16 mouse cellular contexts compared by ENCODE assay signal in the genomic region with DNA sequence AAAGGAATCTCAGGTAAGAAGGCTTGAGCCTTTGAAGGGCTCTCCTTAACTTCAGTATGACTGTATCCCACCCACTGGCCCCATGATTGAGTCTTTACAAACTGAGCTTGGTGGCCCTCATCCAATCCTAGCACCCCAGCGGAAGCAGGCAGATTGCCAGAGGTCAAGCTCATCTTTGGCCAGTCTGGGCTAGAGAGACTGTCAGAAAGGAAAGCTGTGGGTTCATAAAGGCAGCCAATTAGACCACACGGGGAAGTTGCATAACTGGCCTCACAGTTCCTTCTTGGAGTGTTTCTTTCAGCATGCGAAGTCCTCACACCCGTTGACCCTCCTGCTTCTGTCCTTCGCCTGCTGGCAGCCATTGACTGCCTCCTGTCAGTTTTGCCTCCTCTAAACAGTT. TPM values are rescaled to one million over a fixed set of nuclear protein-coding genes. Genes with fewer than 3 reads are reported as not detected.
DNase-seq lines count a peak whose midpoint lies in the region; ATAC-seq and TF ChIP-seq lines count a peak whose summit lies in the region.
"Had no signal": no experiment of that assay in that cellular context is flagged by ENCODE, and none has a peak within 500 bp of the region (broad histone marks: within the 10 kb centered on the region; RNA-seq: fewer than 3 reads in every experiment).

No protein-coding gene starts in this region.

- H3K36me3 ChIP-seq in kidney, embryonic 14.5 days (ENCODE audit: control insufficient read depth, insufficient read depth, low read length) = peaks cover 29% of the 10 kb centered on the region
- H3K36me3 ChIP-seq in lung, embryonic 14.5 days (ENCODE audit: insufficient read depth) = peaks cover 38% of the 10 kb centered on the region

- H3K9me3 ChIP-seq in kidney, embryonic 14.5 days (ENCODE audit: control insufficient read depth, low read length) = no peaks in the 10 kb centered on the region
- no peaks in the 10 kb centered on the region for H3K9me3 ChIP-seq in lung, embryonic 14.5 days (ENCODE audit: low read depth, low read length)
- H3K9me3 ChIP-seq: embryonic facial prominence, embryonic 10.5 days; hindbrain, embryonic 10.5 days; limb, embryonic 12.5 days; megakaryocyte, embryonic 14.5 days had no signal

- H3K27me3 ChIP-seq in kidney, embryonic 14.5 days (ENCODE audit: control insufficient read depth, insufficient read depth, low read length) = no peaks in the 10 kb centered on the region
- no peaks in the 10 kb centered on the region for H3K27me3 ChIP-seq in lung, embryonic 14.5 days (ENCODE audit: insufficient read depth, low read length)
- H3K27me3 ChIP-seq: limb, embryonic 12.5 days; megakaryocyte, embryonic 14.5 days had no signal

- no peak overlapping the region for H3K4me3 ChIP-seq in kidney, embryonic 14.5 days (ENCODE audit: low read length)
- H3K4me3 ChIP-seq in lung, embryonic 14.5 days (ENCODE audit: low read depth, low read length) = no peak overlapping the region
- H3K4me3 ChIP-seq: embryonic facial prominence, embryonic 10.5 days; heart, adult 2 months; hindbrain, embryonic 10.5 days; limb, embryonic 12.5 days; megakaryocyte, embryonic 14.5 days; myocyte had no signal

- WGBS in kidney, embryonic 14.5 days = 92% methylated on average over 5 of the region's 5 CpGs
- 68% methylated on average over 5 of the region's 5 CpGs for WGBS in lung, embryonic 14.5 days

- no peak for ATAC-seq in kidney, embryonic 14.5 days (ENCODE audit: low FRiP score, low TSS enrichment)
- ATAC-seq in hematopoietic stem cell, adult 5-6 weeks (replicated peaks in 1 of 2; ENCODE audit: insufficient read depth in 1 of 2, low FRiP score in 2 of 2, low TSS enrichment in 1 of 2, low read depth in 1 of 2, poor library complexity in 2 of 2, severe bottlenecking in 2 of 2) = peak; percentile 14 to 29; a peak in 1 of 4 replicates
- peak; percentile 33; the same call in 1 of the 2 replicates for ATAC-seq in lung, embryonic 14.5 days (ENCODE audit: insufficient read depth)
- ATAC-seq: intestine, embryonic 16.5 days had no signal

- no peak overlapping the region for H3K9ac ChIP-seq in kidney, embryonic 14.5 days (ENCODE audit: low read depth, low read length)
- no peak overlapping the region for H3K9ac ChIP-seq in lung, embryonic 14.5 days
- H3K9ac ChIP-seq: limb, embryonic 12.5 days had no signal

- no peak for TF ChIP-seq CTCF in lung, embryonic 14.5 days (IDR thresholded peaks at IDR 0.05; ENCODE audit: low read depth)

- no peak overlapping the region for H3K4me2 ChIP-seq in kidney, embryonic 14.5 days (replicated peaks; ENCODE audit: low read depth, low read length)
- no peak overlapping the region for H3K4me2 ChIP-seq in lung, embryonic 14.5 days
- H3K4me2 ChIP-seq: limb, embryonic 12.5 days had no signal

- peak; percentile 25 for DNase-seq in kidney, adult 9 months
- DNase-seq in lung, embryonic 14.5 days = peak; percentile 85
- DNase-seq in monocyte, adult 2 months (ENCODE audit: low read depth in 1 of 2, low spot score in 2 of 2) = peak; percentile 2 to 9
- no peak for DNase-seq in thymus, postnatal 25 days
- no peak for DNase-seq in right cerebral cortex, postnatal 4 days
- DNase-seq: cerebellum, adult 2 months; layer of hippocampus, postnatal 36 days had no signal

- H3K27ac ChIP-seq in kidney, embryonic 14.5 days (ENCODE audit: low read depth, low read length) = no peak overlapping the region
- no peak overlapping the region for H3K27ac ChIP-seq in lung, embryonic 14.5 days (ENCODE audit: low read depth)
- H3K27ac ChIP-seq: embryonic facial prominence, embryonic 10.5 days; heart, adult 2 months; hindbrain, embryonic 10.5 days; limb, embryonic 12.5 days had no signal

- H3K4me1 ChIP-seq in kidney, embryonic 14.5 days (ENCODE audit: control insufficient read depth, insufficient read depth, low read length) = peaks cover 10% of the 10 kb centered on the region; the same call in 1 of the 2 replicates
- peaks cover 11% of the 10 kb centered on the region for H3K4me1 ChIP-seq in lung, embryonic 14.5 days (ENCODE audit: insufficient read depth)

RNA-seq across cellular contexts. Expression of gene Gtf2h3, which starts 3.6 kb away (rescaled TPM):
- polyA plus RNA-seq in kidney, embryonic 14.5 days (2014; fragmentation: Nextera tagmentation; extraction: Ambion mirVana) = 73.7 and 79.8 TPM in 2 replicates
- 53.2 and 80.4 TPM in 2 replicates for total RNA-seq in hematopoietic stem cell, adult 5-6 weeks (2017)
- 71.0 and 74.4 TPM in 2 replicates for polyA plus RNA-seq in lung, embryonic 14.5 days (2014; fragmentation: Nextera tagmentation; extraction: Ambion mirVana)

RNA-seq across cellular contexts. Expression of gene Eif2b1, which starts 3.6 kb away (rescaled TPM):
- 84.8 and 85.1 TPM in 2 replicates for polyA plus RNA-seq in kidney, embryonic 14.5 days (2014; fragmentation: Nextera tagmentation; extraction: Ambion mirVana)
- 26.4 and 37.7 TPM in 2 replicates for total RNA-seq in hematopoietic stem cell, adult 5-6 weeks (2017)
- 78.0 and 81.6 TPM in 2 replicates for polyA plus RNA-seq in lung, embryonic 14.5 days (2014; fragmentation: Nextera tagmentation; extraction: Ambion mirVana)

RNA-seq across cellular contexts. Expression of gene Ddx55, which starts 29.9 kb away (rescaled TPM):
- polyA plus RNA-seq in kidney, embryonic 14.5 days (2014; fragmentation: Nextera tagmentation; extraction: Ambion mirVana) = 14.0 and 17.3 TPM in 2 replicates
- 16.0 and 16.4 TPM in 2 replicates for total RNA-seq in hematopoietic stem cell, adult 5-6 weeks (2017)
- polyA plus RNA-seq in lung, embryonic 14.5 days (2014; fragmentation: Nextera tagmentation; extraction: Ambion mirVana) = 12.7 and 14.1 TPM in 2 replicates

RNA-seq across cellular contexts. Expression of gene Tmed2, which starts 42.0 kb away (rescaled TPM):
- 457 and 564 TPM in 2 replicates for polyA plus RNA-seq in kidney, embryonic 14.5 days (2014; fragmentation: Nextera tagmentation; extraction: Ambion mirVana)
- 482 and 912 TPM in 2 replicates for total RNA-seq in hematopoietic stem cell, adult 5-6 weeks (2017)
- 588 and 646 TPM in 2 replicates for polyA plus RNA-seq in lung, embryonic 14.5 days (2014; fragmentation: Nextera tagmentation; extraction: Ambion mirVana)

RNA-seq across cellular contexts. Expression of gene Atp6v0a2, which starts 45.9 kb away (rescaled TPM):
- polyA plus RNA-seq in kidney, embryonic 14.5 days (2014; fragmentation: Nextera tagmentation; extraction: Ambion mirVana) = 28.4 and 51.6 TPM in 2 replicates
- total RNA-seq in hematopoietic stem cell, adult 5-6 weeks (2017) = 18.4 and 22.1 TPM in 2 replicates
- polyA plus RNA-seq in lung, embryonic 14.5 days (2014; fragmentation: Nextera tagmentation; extraction: Ambion mirVana) = 41.6 and 47.0 TPM in 2 replicates

Comparison
In these comparisons a context has a peak if more than half of its experiments do, and no peak if none do; other contexts are left out.
1. DNase-seq: peak in kidney, adult 9 months (single experiment), lung, embryonic 14.5 days (single experiment) and monocyte, adult 2 months (2 of 2); none in thymus, postnatal 25 days (single experiment) and right cerebral cortex, postnatal 4 days (single experiment).